Comparison of ENCODE assay signal across 22 mouse cellular contexts in genomic region chr4:151555505-151555904, GRCm38 (mm10).
A peak's percentile ranks its signal among the peaks of the same experiment; 100 is the strongest.
DNase-seq lines count a peak whose midpoint lies in the region; ATAC-seq and TF ChIP-seq lines count a peak whose summit lies in the region.
"Had no signal": no experiment of that assay in that cellular context is flagged by ENCODE, and none has a peak within 500 bp of the region (broad histone marks: within the 10 kb centered on the region; RNA-seq: fewer than 3 reads in every experiment).

No protein-coding gene starts in this region.

- TF ChIP-seq CTCF in forebrain, postnatal 0 days (IDR thresholded peaks at IDR 0.05; ENCODE audit: low read depth), result no peak

- H3K4me1 ChIP-seq in forebrain, embryonic 10.5 days, result peaks cover 9% of the 10 kb centered on the region
- H3K4me1 ChIP-seq in forebrain, postnatal 0 days (ENCODE audit: insufficient read depth), result no peaks in the 10 kb centered on the region
- peaks cover 29% of the 10 kb centered on the region for H3K4me1 ChIP-seq in hindbrain, embryonic 10.5 days (replicated peaks)
- peaks cover 14% of the 10 kb centered on the region; the same call in 1 of the 2 replicates for H3K4me1 ChIP-seq in hindbrain, embryonic 14.5 days (replicated peaks; ENCODE audit: control insufficient read depth, insufficient read depth, low read length)
- peaks cover 3% of the 10 kb centered on the region; the same call in 1 of the 2 replicates for H3K4me1 ChIP-seq in lung, embryonic 16.5 days (replicated peaks; ENCODE audit: control insufficient read depth, insufficient read depth, low read length)

- H3K9me3 ChIP-seq in forebrain, embryonic 10.5 days, result no peaks in the 10 kb centered on the region
- no peaks in the 10 kb centered on the region for H3K9me3 ChIP-seq in forebrain, postnatal 0 days (ENCODE audit: low read length)
- no peaks in the 10 kb centered on the region for H3K9me3 ChIP-seq in hindbrain, embryonic 10.5 days
- H3K9me3 ChIP-seq in hindbrain, embryonic 14.5 days (ENCODE audit: control insufficient read depth, low read length), result no peaks in the 10 kb centered on the region
- no peaks in the 10 kb centered on the region for H3K9me3 ChIP-seq in lung, embryonic 16.5 days (ENCODE audit: control insufficient read depth, low read length)
- H3K9me3 ChIP-seq: heart, embryonic 13.5 days; hindbrain, embryonic 13.5 days had no signal

- ATAC-seq in forebrain, postnatal 0 days, result no peak
- no peak for ATAC-seq in hindbrain, embryonic 14.5 days (ENCODE audit: low FRiP score)
- peak; percentile 86 for ATAC-seq in lung, embryonic 16.5 days (ENCODE audit: low read depth)
- ATAC-seq: activated CD4-positive, CD25-positive, alpha-beta regulatory T cell, adult 4 months; forebrain, embryonic 16.5 days; hindbrain, postnatal 0 days; inflammation-experienced regulatory T-cells, adult 6 months had no signal

- H3K27me3 ChIP-seq in forebrain, embryonic 10.5 days (ENCODE audit: poor library complexity, severe bottlenecking), result no peaks in the 10 kb centered on the region
- H3K27me3 ChIP-seq in forebrain, postnatal 0 days (ENCODE audit: insufficient read depth, low read length), result no peaks in the 10 kb centered on the region; the same call in 1 of the 2 replicates
- no peaks in the 10 kb centered on the region for H3K27me3 ChIP-seq in hindbrain, embryonic 10.5 days (ENCODE audit: insufficient read depth, poor library complexity, severe bottlenecking)
- no peaks in the 10 kb centered on the region for H3K27me3 ChIP-seq in hindbrain, embryonic 14.5 days (ENCODE audit: control insufficient read depth, insufficient read depth, low read length)
- no peaks in the 10 kb centered on the region; the same call in 1 of the 2 replicates for H3K27me3 ChIP-seq in lung, embryonic 16.5 days (ENCODE audit: control insufficient read depth, insufficient read depth, low read depth, low read length)
- H3K27me3 ChIP-seq: heart, embryonic 13.5 days had no signal

- DNase-seq in forebrain, embryonic 10.5 days (ENCODE audit: extremely low spot score, low spot score), result no peak
- no peak for DNase-seq in forebrain, postnatal 0 days
- no peak for DNase-seq in hindbrain, embryonic 10.5 days (ENCODE audit: low spot score)
- no peak for DNase-seq in hindbrain, embryonic 14.5 days (ENCODE audit: low spot score)
- no peak for DNase-seq in lung, adult 18-20 months
- DNase-seq in lung, postnatal 4 days, result peak; percentile 12 to 61
- no peak for DNase-seq in c-Kit-positive CD71-positive TER-119-positive erythroid progenitor cells, embryonic 14.5 days (ENCODE audit: low spot score)
- DNase-seq: adrenal gland, adult 8-10 months; adrenal gland, postnatal 25 days; cerebellum, adult 18-20 months; cerebellum, adult 9-10 months; cerebellum, postnatal 14 days; gastrocnemius, adult 2 months; gastrocnemius, postnatal 14 days; heart, adult 11 months had no signal

- H3K9ac ChIP-seq in forebrain, postnatal 0 days, result no peak overlapping the region
- no peak overlapping the region for H3K9ac ChIP-seq in hindbrain, embryonic 14.5 days
- no peak overlapping the region for H3K9ac ChIP-seq in lung, embryonic 16.5 days (ENCODE audit: low read length)
- H3K9ac ChIP-seq: heart, embryonic 13.5 days; hindbrain, embryonic 13.5 days had no signal

- no peaks in the 10 kb centered on the region for H3K36me3 ChIP-seq in forebrain, embryonic 10.5 days (replicated peaks)
- H3K36me3 ChIP-seq in forebrain, postnatal 0 days (ENCODE audit: insufficient read depth), result no peaks in the 10 kb centered on the region
- no peaks in the 10 kb centered on the region for H3K36me3 ChIP-seq in hindbrain, embryonic 10.5 days
- no peaks in the 10 kb centered on the region for H3K36me3 ChIP-seq in hindbrain, embryonic 14.5 days (replicated peaks; ENCODE audit: control insufficient read depth, insufficient read depth)
- no peaks in the 10 kb centered on the region for H3K36me3 ChIP-seq in lung, embryonic 16.5 days (ENCODE audit: control insufficient read depth, insufficient read depth, low read length)
- H3K36me3 ChIP-seq: heart, embryonic 13.5 days; hindbrain, embryonic 13.5 days had no signal

- no peak overlapping the region for H3K4me2 ChIP-seq in forebrain, postnatal 0 days (ENCODE audit: low read depth)
- no peak overlapping the region for H3K4me2 ChIP-seq in hindbrain, embryonic 14.5 days (replicated peaks)
- no peak overlapping the region for H3K4me2 ChIP-seq in lung, embryonic 16.5 days (ENCODE audit: low read depth, low read length)
- H3K4me2 ChIP-seq: heart, embryonic 13.5 days; hindbrain, embryonic 13.5 days had no signal

- H3K4me3 ChIP-seq in forebrain, embryonic 10.5 days, result no peak overlapping the region
- H3K4me3 ChIP-seq in forebrain, postnatal 0 days (ENCODE audit: low read depth, low read length), result no peak overlapping the region
- H3K4me3 ChIP-seq in hindbrain, embryonic 10.5 days, result no peak overlapping the region
- H3K4me3 ChIP-seq in hindbrain, embryonic 14.5 days (replicated peaks; ENCODE audit: low read length), result no peak overlapping the region
- H3K4me3 ChIP-seq in lung, embryonic 16.5 days (ENCODE audit: low read length), result no peak overlapping the region
- H3K4me3 ChIP-seq: gastrocnemius, adult 2 months; heart, embryonic 13.5 days; hindbrain, embryonic 13.5 days had no signal

- WGBS in forebrain, embryonic 10.5 days, result 86% methylated on average over 9 of the region's 9 CpGs
- WGBS in forebrain, postnatal 0 days, result 77% methylated on average over 9 of the region's 9 CpGs
- 79% methylated on average over 9 of the region's 9 CpGs for WGBS in hindbrain, embryonic 10.5 days
- 80% methylated on average over 9 of the region's 9 CpGs for WGBS in hindbrain, embryonic 14.5 days
- WGBS in lung, embryonic 16.5 days, result 43% methylated on average over 9 of the region's 9 CpGs

- 0 out of 2 replicates have a peak overlapping the region, but pooled peaks have one; percentile 0 for H3K27ac ChIP-seq in forebrain, embryonic 10.5 days
- H3K27ac ChIP-seq in forebrain, postnatal 0 days (ENCODE audit: low read depth, low read length), result no peak overlapping the region
- peak overlapping the region; percentile 24 for H3K27ac ChIP-seq in hindbrain, embryonic 10.5 days
- H3K27ac ChIP-seq in hindbrain, embryonic 14.5 days, result no peak overlapping the region
- no peak overlapping the region for H3K27ac ChIP-seq in lung, embryonic 16.5 days (ENCODE audit: low read length)
- H3K27ac ChIP-seq: gastrocnemius, adult 2 months; heart, embryonic 13.5 days; hindbrain, embryonic 13.5 days; hindbrain, postnatal 0 days had no signal

Comparison
In these comparisons a context has a peak if more than half of its experiments do, and no peak if none do; other contexts are left out.
1. DNase-seq: peak in lung, postnatal 4 days (2 of 2); none in forebrain, embryonic 10.5 days (single experiment), forebrain, postnatal 0 days (single experiment), hindbrain, embryonic 10.5 days (single experiment), hindbrain, embryonic 14.5 days (single experiment), lung, adult 18-20 months (0 of 2) and c-Kit-positive CD71-positive TER-119-positive erythroid progenitor cells, embryonic 14.5 days (single experiment).
2. H3K27ac ChIP-seq: peak in forebrain, embryonic 10.5 days (single experiment) and hindbrain, embryonic 10.5 days (single experiment); none in forebrain, postnatal 0 days (single experiment), hindbrain, embryonic 14.5 days (single experiment) and lung, embryonic 16.5 days (single experiment).